Mouse (Mus musculus) heart, embryonic 12.5 days (tissue): ENCODE results near the gene Lgals7. TPM values are rescaled to one million over a fixed set of nuclear protein-coding genes. Genes with fewer than 3 reads are reported as not detected.
"Not testable (repeated sequence)": the region's sequence is repeated elsewhere in the genome, so short reads cannot be mapped to it uniquely, and the experiment has no call there.

Experiments
- ATAC-seq: fragments of 200-750 bp; cut with Nextera tagmentation; 2 replicates; pipeline ENCODE4 v1.8.0; 2017; ENCODE audit warnings: moderate TSS enrichment, moderate library complexity; ENCODE audit not compliant: insufficient number of reproducible peaks, low FRiP score
- H3K27ac ChIP-seq: fragments of 300-500 bp; sonication (generic); 2 replicates; pipeline ENCODE4 v1.5.1; 2016; ENCODE audit warnings: mild to moderate bottlenecking, moderate library complexity; ENCODE audit not compliant: poor library complexity, severe bottlenecking
- H3K27me3 ChIP-seq: fragments of 300-500 bp; sonication (generic); replicated peaks from 2 replicates; pipeline ENCODE4 v1.6.1; 2016; ENCODE audit warnings: mild to moderate bottlenecking, moderate library complexity
- H3K36me3 ChIP-seq: fragments of 300-500 bp; sonication (generic); 2 replicates; pipeline ENCODE4 v1.6.1; 2016; ENCODE audit warnings: mild to moderate bottlenecking, moderate library complexity
- H3K4me1 ChIP-seq: fragments of 300-500 bp; sonication (generic); replicated peaks from 2 replicates; pipeline ENCODE4 v1.6.1; 2016; ENCODE audit warnings: mild to moderate bottlenecking
- H3K4me2 ChIP-seq: fragments of 300-500 bp; sonication (generic); 2 replicates; pipeline ENCODE4 v1.6.1; 2016; ENCODE audit warnings: mild to moderate bottlenecking, moderate library complexity
- H3K4me3 ChIP-seq: fragments of 300-500 bp; sonication (generic); 2 replicates; pipeline ENCODE4 v1.5.1; 2016; ENCODE audit warnings: mild to moderate bottlenecking
- H3K9ac ChIP-seq: fragments of 300-500 bp; sonication (generic); 2 replicates; pipeline ENCODE4 v1.6.1; 2016; ENCODE audit warnings: mild to moderate bottlenecking, moderate library complexity
- H3K9me3 ChIP-seq: fragments of 300-500 bp; sonication (generic); replicated peaks from 2 replicates; pipeline ENCODE4 v1.6.1; 2016; ENCODE audit warnings: mild to moderate bottlenecking, moderate library complexity
- WGBS: fragments of 180-500 bp; shearing (Covaris S2); methylation state at CpG from one replicate; pipeline ENCODE4 v1.1.7; 2016; 5-methylcytosine and 5-hydroxymethylcytosine counted together
- polyA plus RNA-seq: library from polyadenylated mRNA; unstranded; fragments of >200 nt; fragmentation: Nextera tagmentation; extraction: Ambion mirVana; gene quantifications from 2 replicates; pipeline ENCODE4 v1.2.1, GENCODE M21; 2016

Lgals7 gene
- polyA plus RNA-seq, 1 experiment from 2014 or later: 1.3 TPM

GRCm38 (mm10) chr7:28877155-28877554, 13.5 kb downstream of the Lgals7 start:
- 77% methylated on average over 7 of the region's 7 CpGs for WGBS
- H3K4me2 ChIP-seq: no peak overlapping the region
- ATAC-seq: peak; percentile 89
- 0 out of 2 replicates have a peak, but pooled peaks cover 3% of the 10 kb centered on the region for H3K4me1 ChIP-seq
- no peaks in the 10 kb centered on the region for H3K27me3 ChIP-seq
- no peak overlapping the region for H3K27ac ChIP-seq
- no peaks in the 10 kb centered on the region for H3K36me3 ChIP-seq
- no peak overlapping the region for H3K9ac ChIP-seq
- no peak overlapping the region for H3K4me3 ChIP-seq
- no peaks in the 10 kb centered on the region for H3K9me3 ChIP-seq

GRCm38 (mm10) chr7:28877856-28878255, 14.2 kb downstream of the Lgals7 start:
- Histone ChIP-seq H3K9me3 (no peaks in the 10 kb centered on the region), H3K9ac (no peak overlapping the region), H3K27ac (no peak overlapping the region), H3K4me2 (no peak overlapping the region), H3K36me3 (no peaks in the 10 kb centered on the region), H3K27me3 (no peaks in the 10 kb centered on the region), H3K4me3 (no peak overlapping the region), H3K4me1 (0 out of 2 replicates have a peak, but pooled peaks cover 3% of the 10 kb centered on the region)
- 70% methylated on average over 4 of the region's 4 CpGs for WGBS
- no peak for ATAC-seq

GRCm38 (mm10) chr7:28879606-28880005, 16.0 kb downstream of the Lgals7 start:
- 68% methylated on average over 7 of the region's 7 CpGs for WGBS
- Histone ChIP-seq H3K4me3 (no peak overlapping the region), H3K27me3 (no peaks in the 10 kb centered on the region), H3K9ac (no peak overlapping the region), H3K9me3 (no peaks in the 10 kb centered on the region), H3K27ac (no peak overlapping the region), H3K4me2 (no peak overlapping the region), H3K4me1 (0 out of 2 replicates have a peak, but pooled peaks cover 3% of the 10 kb centered on the region), H3K36me3 (no peaks in the 10 kb centered on the region)
- ATAC-seq: no peak

- no peak for ATAC-seq
These were observed 16.9 kb downstream of the Lgals7 start for GRCm38 (mm10) chr7:28880554-28880953.

GRCm38 (mm10) chr7:28881199-28881598, 17.5 kb downstream of the Lgals7 start, which contains the start of gene Capn12:
Gene Capn12 (plus strand): TSS chr7:28881422.
- no peaks in the 10 kb centered on the region for H3K9me3 ChIP-seq
- H3K27me3 ChIP-seq: 0 out of 2 replicates have a peak, but pooled peaks cover 6% of the 10 kb centered on the region
- 36% methylated on average over 13 of the region's 13 CpGs for WGBS
- no peaks in the 10 kb centered on the region for H3K36me3 ChIP-seq
- H3K4me3 ChIP-seq: no peak within 1 kb of the TSS
- ATAC-seq: no peak
- no peaks in the 10 kb centered on the region for H3K4me1 ChIP-seq
- no peak within 1 kb of the TSS for H3K9ac ChIP-seq
- no peak within 1 kb of the TSS for H3K4me2 ChIP-seq
- H3K27ac ChIP-seq: no peak within 1 kb of the TSS

More at GRCm38 (mm10) chr7:28880554-28880953, 16.9 kb downstream of the Lgals7 start:
- H3K27ac ChIP-seq: no peak overlapping the region
- no peak overlapping the region for H3K4me2 ChIP-seq
- 0 out of 2 replicates have a peak, but pooled peaks cover 2% of the 10 kb centered on the region for H3K27me3 ChIP-seq
- no peak overlapping the region for H3K9ac ChIP-seq
- 74% methylated on average over 10 of the region's 10 CpGs for WGBS
- no peaks in the 10 kb centered on the region for H3K36me3 ChIP-seq
- no peak overlapping the region for H3K4me3 ChIP-seq
- H3K9me3 ChIP-seq: no peaks in the 10 kb centered on the region
- H3K4me1 ChIP-seq: 0 out of 2 replicates have a peak, but pooled peaks cover 3% of the 10 kb centered on the region

GRCm38 (mm10) chr7:28883039-28883438, 19.4 kb downstream of the Lgals7 start:
- Histone ChIP-seq H3K27ac (no peak overlapping the region), H3K4me1 (peaks cover 6% of the 10 kb centered on the region; the same call in 1 of the 2 replicates), H3K4me3 (no peak overlapping the region), H3K36me3 (no peaks in the 10 kb centered on the region), H3K9me3 (no peaks in the 10 kb centered on the region), H3K4me2 (no peak overlapping the region), H3K27me3 (peaks cover 22% of the 10 kb centered on the region), H3K9ac (no peak overlapping the region)
- WGBS: 74% methylated on average over 11 of the region's 11 CpGs
- ATAC-seq: no peak

- ATAC-seq, H3K9ac ChIP-seq, H3K36me3 ChIP-seq, H3K4me2 ChIP-seq, H3K4me3 ChIP-seq, H3K27ac ChIP-seq, H3K9me3 ChIP-seq: not testable (repeated sequence)
- H3K4me1 ChIP-seq: peaks cover 12% of the 10 kb centered on the region
- WGBS: 77% methylated on average over 4 of the region's 4 CpGs
- H3K27me3 ChIP-seq: peaks cover 29% of the 10 kb centered on the region
These were observed 20.1 kb downstream of the Lgals7 start for GRCm38 (mm10) chr7:28883704-28884103.

GRCm38 (mm10) chr7:28886486-28886885, 22.8 kb downstream of the Lgals7 start:
- Histone ChIP-seq H3K36me3 (peaks cover 8% of the 10 kb centered on the region), H3K27ac (no peak overlapping the region), H3K9me3 (no peaks in the 10 kb centered on the region), H3K27me3 (peaks cover 40% of the 10 kb centered on the region), H3K4me2 (no peak overlapping the region), H3K4me3 (no peak overlapping the region), H3K9ac (no peak overlapping the region), H3K4me1 (peaks cover 28% of the 10 kb centered on the region)
- WGBS: 26% methylated on average over 13 of the region's 14 CpGs
- ATAC-seq: no peak

- WGBS: 3% methylated on average over 27 of the region's 27 CpGs
- H3K36me3 ChIP-seq: peaks cover 29% of the 10 kb centered on the region
- peak overlapping the region; percentile 35 for H3K4me3 ChIP-seq
- H3K9me3 ChIP-seq: no peaks in the 10 kb centered on the region
- peaks cover 40% of the 10 kb centered on the region for H3K27me3 ChIP-seq
- peaks cover 30% of the 10 kb centered on the region for H3K4me1 ChIP-seq
- peak overlapping the region; percentile 9 for H3K9ac ChIP-seq
- H3K27ac ChIP-seq: no peak overlapping the region
- H3K4me2 ChIP-seq: peak overlapping the region; percentile 67
- no peak; the same call in 1 of the 2 replicates for ATAC-seq
These were observed 25.1 kb downstream of the Lgals7 start for GRCm38 (mm10) chr7:28888701-28889161.

- 92% methylated on average over 17 of the region's 17 CpGs for WGBS
- Histone ChIP-seq H3K27ac (no peak overlapping the region), H3K9ac (no peak overlapping the region), H3K36me3 (peaks cover 67% of the 10 kb centered on the region), H3K4me3 (no peak overlapping the region), H3K4me1 (peaks cover 67% of the 10 kb centered on the region), H3K9me3 (no peaks in the 10 kb centered on the region), H3K4me2 (no peak overlapping the region), H3K27me3 (peaks cover 22% of the 10 kb centered on the region)
- ATAC-seq: no peak
These were observed 28.9 kb downstream of the Lgals7 start for GRCm38 (mm10) chr7:28892601-28893000.

GRCm38 (mm10) chr7:28893643-28894265, 30.1 kb downstream of the Lgals7 start:
- ATAC-seq: no peak
- H3K4me1 ChIP-seq: peaks cover 55% of the 10 kb centered on the region

More at GRCm38 (mm10) chr7:28893643-28894265, 30.1 kb downstream of the Lgals7 start:
- Histone ChIP-seq H3K36me3 (peaks cover 78% of the 10 kb centered on the region), H3K4me3 (no peak overlapping the region), H3K27ac (peak overlapping the region; percentile 90), H3K4me2 (no peak overlapping the region), H3K9me3 (no peaks in the 10 kb centered on the region), H3K9ac (no peak overlapping the region), H3K27me3 (peaks cover 11% of the 10 kb centered on the region)
- WGBS: 24% methylated on average over 7 of the region's 7 CpGs
